Mouse (Mus musculus): Measurements from ENCODE around the gene Hist1h4f.
"Not testable (repeated sequence)": the region's sequence is repeated elsewhere in the genome, so short reads cannot be mapped to it uniquely, and the experiment has no call there.

GRCm38 (mm10) chr13:23575864-23576313 is 24.4 kb upstream of the Hist1h4f start:
- TF ChIP-seq CTCF (IDR thresholded peaks at IDR 0.05; ENCODE audit: low read depth, low read length); TAL1 (conservative IDR thresholded peaks at IDR 0.05; ENCODE audit: low read depth, low read length); GATA1 (IDR thresholded peaks at IDR 0.05; ENCODE audit: borderline replicate concordance, low read length): not testable (repeated sequence)
- TF ChIP-seq POLR2AphosphoS5 (IDR thresholded peaks at IDR 0.05; ENCODE audit: insufficient replicate concordance, low read depth, low read length) = peak; percentile 93; the same call in 1 of the 2 replicates
